Mouse (Mus musculus): ENCODE measurements around the gene Rap1a.

GRCm38 (mm10) chr3:105823609-105824008 is 22.5 kb upstream of the Rap1a start:
- TF ChIP-seq GATA1 (IDR thresholded peaks at IDR 0.05; ENCODE audit: low read length) (no peak), TAL1 (IDR thresholded peaks at IDR 0.05; ENCODE audit: low read length) (no peak)
